In genomic region chr9:114025182-114025581, GRCm38 (mm10) we compare ENCODE assay signal across 13 mouse cellular contexts. TPM values are rescaled to one million over a fixed set of nuclear protein-coding genes. Genes with fewer than 3 reads are reported as not detected.
A peak's percentile ranks its signal among the peaks of the same experiment; 100 is the strongest.
DNase-seq lines count a peak whose midpoint lies in the region; ATAC-seq and TF ChIP-seq lines count a peak whose summit lies in the region.
"Had no signal": no experiment of that assay in that cellular context is flagged by ENCODE, and none has a peak within 500 bp of the region (broad histone marks: within the 10 kb centered on the region; RNA-seq: fewer than 3 reads in every experiment).

No protein-coding gene starts in this region.

- H3K4me1 ChIP-seq in cerebellum, adult 2 months (ENCODE audit: control insufficient read depth, insufficient read depth, low read length) = peaks cover 4% of the 10 kb centered on the region; the same call in 1 of the 2 replicates
- H3K4me1 ChIP-seq in megakaryocyte, embryonic 14.5 days = peaks cover 24% of the 10 kb centered on the region
- H3K4me1 ChIP-seq in limb, embryonic 14.5 days (ENCODE audit: control insufficient read depth, insufficient read depth, low read length) = peaks cover 11% of the 10 kb centered on the region

- TF ChIP-seq POLR2A in cerebellum, adult 2 months (IDR thresholded peaks at IDR 0.05; ENCODE audit: borderline replicate concordance, insufficient read depth, low read length) = no peak
- TF ChIP-seq POLR2A in limb, embryonic 14.5 days (IDR thresholded peaks at IDR 0.05; ENCODE audit: borderline replicate concordance, extremely low read depth, insufficient read depth, insufficient read length) = no peak

- WGBS in cerebellum, adult 2 months = 35% methylated on average over 9 of the region's 9 CpGs
- 10% methylated on average over 9 of the region's 9 CpGs for WGBS in limb, embryonic 14.5 days

- H3K4me2 ChIP-seq in limb, embryonic 14.5 days (replicated peaks; ENCODE audit: low read depth, low read length, severe bottlenecking) = peak overlapping the region; percentile 99

- ATAC-seq in megakaryocyte, adult 5-6 weeks (ENCODE audit: poor library complexity, severe bottlenecking) = no peak
- no peak for ATAC-seq in limb, embryonic 14.5 days (ENCODE audit: low FRiP score, low read depth)
- ATAC-seq: liver, postnatal 0 days had no signal

- peak overlapping the region; percentile 2 for H3K4me3 ChIP-seq in cerebellum, adult 2 months (replicated peaks; ENCODE audit: insufficient read depth, low read depth, low read length)
- peak overlapping the region; percentile 40 for H3K4me3 ChIP-seq in megakaryocyte, embryonic 14.5 days (replicated peaks)
- H3K4me3 ChIP-seq in limb, embryonic 14.5 days (replicated peaks; ENCODE audit: low read length) = peak overlapping the region; percentile 61; the same call in 1 of the 2 replicates

- no peak for DNase-seq in cerebellum, adult 2 months
- no peak for DNase-seq in cerebellum, adult 9-11 months
- DNase-seq in limb, embryonic 14.5 days (ENCODE audit: low spot score) = no peak
- DNase-seq in skeletal muscle tissue, adult 2 months (ENCODE audit: low read depth, low spot score) = peak; percentile 11
- DNase-seq in adrenal gland, postnatal 10 days = no peak
- DNase-seq in heart, postnatal 10 days = no peak
- DNase-seq: adrenal gland, postnatal 14 days; liver, postnatal 0 days had no signal

- H3K9me3 ChIP-seq in megakaryocyte, embryonic 14.5 days = peaks cover 4% of the 10 kb centered on the region
- no peaks in the 10 kb centered on the region for H3K9me3 ChIP-seq in limb, embryonic 14.5 days (ENCODE audit: control insufficient read depth, low read length)

- TF ChIP-seq CTCF in cerebellum, adult 2 months (IDR thresholded peaks at IDR 0.05; ENCODE audit: borderline replicate concordance, insufficient read depth, low read depth, low read length) = no peak

- no peaks in the 10 kb centered on the region for H3K27me3 ChIP-seq in cerebellum, adult 2 months (ENCODE audit: control insufficient read depth, insufficient read depth, low read length)
- H3K27me3 ChIP-seq in megakaryocyte, embryonic 14.5 days (replicated peaks) = peaks cover 36% of the 10 kb centered on the region
- H3K27me3 ChIP-seq in limb, embryonic 14.5 days (ENCODE audit: control insufficient read depth, insufficient read depth, low read length) = 0 out of 2 replicates have a peak, but pooled peaks cover 5% of the 10 kb centered on the region

- intact Hi-C loops in heart, postnatal 10 days (cut with DNase I) = no loop called here

- no peaks in the 10 kb centered on the region for H3K36me3 ChIP-seq in megakaryocyte, embryonic 14.5 days (replicated peaks; ENCODE audit: low read length)
- H3K36me3 ChIP-seq in limb, embryonic 14.5 days (ENCODE audit: control insufficient read depth, insufficient read depth, low read length) = no peaks in the 10 kb centered on the region

- no peak overlapping the region for H3K27ac ChIP-seq in cerebellum, adult 2 months (ENCODE audit: insufficient read depth, low read length)
- H3K27ac ChIP-seq in limb, embryonic 14.5 days (replicated peaks; ENCODE audit: low read depth, low read length) = no peak overlapping the region

- H3K9ac ChIP-seq in limb, embryonic 14.5 days (ENCODE audit: low read depth, low read length, severe bottlenecking) = no peak overlapping the region
- H3K9ac ChIP-seq: liver, postnatal 0 days had no signal

RNA-seq across cellular contexts. Expression of gene Fbxl2, which starts 20.8 kb away (rescaled TPM):
- 25.2 and 28.4 TPM in 2 replicates for polyA plus RNA-seq in cerebellum, adult 2 months (2012; rRNA removed)
- polyA plus RNA-seq in megakaryocyte, embryonic 14.5 days (2012; ENCODE audit: insufficient read depth, low replicate concordance) = 0.70 and 1.8 TPM in 2 replicates
- total RNA-seq in megakaryocyte, adult 5-6 weeks (2015) = 3.5 TPM in 2 replicates
- 3.8 and 6.7 TPM in 2 replicates for total RNA-seq in megakaryocyte, adult 5-6 weeks (2017)
- polyA plus RNA-seq in limb, embryonic 14.5 days (2012; rRNA removed) = 8.3 and 11.7 TPM in 2 replicates
- 4.2 and 4.6 TPM in 2 replicates for polyA plus RNA-seq in limb, embryonic 14.5 days (2014; fragmentation: Nextera tagmentation; extraction: Ambion mirVana)
- total RNA-seq in adrenal gland, postnatal 10 days (2021) = 1 to 10 TPM; 3.5 to 4.6 TPM
- total RNA-seq in heart, postnatal 10 days (2021) = 1 to 10 TPM; 1.5 to 2.3 TPM

RNA-seq across cellular contexts. Expression of gene Susd5, which starts 31.8 kb away (rescaled TPM):
- polyA plus RNA-seq in cerebellum, adult 2 months (2012; rRNA removed) = 1.4 and 1.8 TPM in 2 replicates
- polyA plus RNA-seq in megakaryocyte, embryonic 14.5 days (2012; ENCODE audit: insufficient read depth, low replicate concordance) = 0.66 TPM in 1 of 2 replicates, not detected in the other
- 0.32 TPM in 1 of 2 replicates, not detected in the other for total RNA-seq in megakaryocyte, adult 5-6 weeks (2015)
- total RNA-seq in megakaryocyte, adult 5-6 weeks (2017) = not detected in 2 replicates
- polyA plus RNA-seq in limb, embryonic 14.5 days (2012; rRNA removed) = 29.8 and 34.5 TPM in 2 replicates
- 15.7 and 16.8 TPM in 2 replicates for polyA plus RNA-seq in limb, embryonic 14.5 days (2014; fragmentation: Nextera tagmentation; extraction: Ambion mirVana)
- 1 to 10 TPM; 1.3 to 1.8 TPM for total RNA-seq in adrenal gland, postnatal 10 days (2021)
- 1 to 10 TPM; 1.0 to 1.4 TPM for total RNA-seq in heart, postnatal 10 days (2021)
- total RNA-seq: common myeloid progenitor, adult 5-6 weeks; hematopoietic stem cell, adult 5-6 weeks; MEL had no signal
- polyA plus RNA-seq: liver, postnatal 0 days had no signal

Comparison
In these comparisons a context has a peak if more than half of its experiments do, and no peak if none do; other contexts are left out.
1. H3K4me3 ChIP-seq: peak in every context shown above with its lines; median percentile 61 in limb, embryonic 14.5 days; 40 in megakaryocyte, embryonic 14.5 days; 2 in cerebellum, adult 2 months.